Mouse (Mus musculus) splenic B cell, adult 2 months (primary cell): ENCODE data around the gene Gm20509.
"Not testable (repeated sequence)": the region's sequence is repeated elsewhere in the genome, so short reads cannot be mapped to it uniquely, and the experiment has no call there.

Experiments
- DNase-seq: peaks from one replicate; pipeline ENCODE4 v3.0.0-alpha.2; 2011; ENCODE audit warnings: low read depth, low spot score
- H3K27me3 ChIP-seq: 2 replicates; pipeline ENCODE4 v1.6.1; 2012; ENCODE audit warnings: mild to moderate bottlenecking, low read length, moderate library complexity, mixed read lengths; ENCODE audit not compliant: control insufficient read depth, poor library complexity, insufficient read depth, severe bottlenecking
- H3K36me3 ChIP-seq: 2 replicates; pipeline ENCODE4 v1.6.1; 2012; ENCODE audit warnings: mild to moderate bottlenecking, low read length, moderate library complexity, mixed read lengths; ENCODE audit not compliant: control insufficient read depth, poor library complexity, insufficient read depth, severe bottlenecking

Gene Gm20509

DNA sequence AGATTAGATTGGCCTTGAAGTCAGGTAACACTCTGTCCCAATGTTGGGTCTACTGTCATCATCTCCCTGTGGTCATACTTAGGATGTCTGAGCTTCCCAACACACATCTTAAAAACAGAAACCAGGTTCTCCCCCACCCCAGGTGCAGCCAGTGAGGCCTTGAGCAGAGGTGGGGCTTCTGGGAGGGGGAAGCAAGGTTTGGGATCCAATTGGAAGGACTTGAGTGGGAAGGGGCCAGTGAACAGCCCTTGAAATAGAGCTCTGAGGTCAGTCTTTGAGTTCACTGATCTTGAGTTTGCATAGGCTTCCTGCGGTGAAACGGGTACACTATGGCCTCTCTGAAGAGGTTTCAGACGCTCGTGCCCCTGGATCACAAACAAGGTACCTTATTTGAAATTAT is at the start of gene Gm20509:
Gene Gm20509 (plus strand): TSS at position 290 of the 400 bp plus-strand sequence.
- Histone ChIP-seq H3K27me3 (no peaks in the 10 kb centered on the region), H3K36me3 (no peaks in the 10 kb centered on the region)
- DNase-seq = no peak

DNA sequence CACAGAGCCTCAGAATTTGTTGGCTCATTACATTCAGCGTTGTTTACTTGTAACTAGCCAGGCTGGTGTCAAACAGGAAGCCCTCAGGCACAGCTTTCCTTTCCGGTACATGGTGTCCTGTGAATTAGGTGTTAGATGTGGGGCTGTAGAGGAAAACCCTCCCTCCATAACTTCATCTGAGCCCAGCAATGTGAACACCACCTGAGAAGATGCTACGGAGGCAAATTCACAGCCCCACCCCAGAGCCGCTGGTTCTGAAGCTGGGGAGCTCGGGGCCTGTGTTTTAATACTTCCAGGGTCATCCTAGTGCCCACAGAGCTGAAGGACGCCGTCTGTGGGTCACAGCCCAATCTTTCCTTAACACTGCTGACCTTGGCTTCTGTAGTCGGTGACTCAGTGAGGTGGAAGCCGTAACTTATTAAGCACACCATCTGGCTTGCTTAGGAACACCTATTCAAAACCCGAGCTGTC is 46.8 kb upstream of the Gm20509 start:
- no peak for DNase-seq

DNA sequence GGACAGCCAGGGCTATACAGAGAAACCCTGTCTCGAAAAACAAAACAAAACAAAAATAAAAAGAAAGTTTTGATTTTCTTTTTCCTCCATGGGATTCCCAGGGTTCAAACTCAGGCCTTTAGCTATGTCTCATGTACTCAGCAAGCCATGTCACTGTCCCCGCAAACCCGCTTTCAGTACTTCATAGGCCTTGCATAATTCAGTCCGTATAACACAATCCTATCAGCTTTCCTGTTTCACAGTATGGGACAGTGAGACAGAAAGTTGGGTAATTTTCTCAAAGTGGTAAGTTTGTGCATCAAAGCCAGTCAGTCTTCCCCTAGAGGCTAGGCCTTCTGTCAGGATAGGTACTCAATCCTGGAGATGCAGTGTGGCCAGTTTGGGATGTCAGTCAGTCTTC is 43.0 kb upstream of the Gm20509 start:
- Histone ChIP-seq H3K36me3 (no peaks in the 10 kb centered on the region), H3K27me3 (no peaks in the 10 kb centered on the region)
- DNase-seq = no peak

More for the DNA sequence above, 46.8 kb upstream of the Gm20509 start:
- Histone ChIP-seq H3K27me3 (no peaks in the 10 kb centered on the region), H3K36me3 (no peaks in the 10 kb centered on the region)

DNA sequence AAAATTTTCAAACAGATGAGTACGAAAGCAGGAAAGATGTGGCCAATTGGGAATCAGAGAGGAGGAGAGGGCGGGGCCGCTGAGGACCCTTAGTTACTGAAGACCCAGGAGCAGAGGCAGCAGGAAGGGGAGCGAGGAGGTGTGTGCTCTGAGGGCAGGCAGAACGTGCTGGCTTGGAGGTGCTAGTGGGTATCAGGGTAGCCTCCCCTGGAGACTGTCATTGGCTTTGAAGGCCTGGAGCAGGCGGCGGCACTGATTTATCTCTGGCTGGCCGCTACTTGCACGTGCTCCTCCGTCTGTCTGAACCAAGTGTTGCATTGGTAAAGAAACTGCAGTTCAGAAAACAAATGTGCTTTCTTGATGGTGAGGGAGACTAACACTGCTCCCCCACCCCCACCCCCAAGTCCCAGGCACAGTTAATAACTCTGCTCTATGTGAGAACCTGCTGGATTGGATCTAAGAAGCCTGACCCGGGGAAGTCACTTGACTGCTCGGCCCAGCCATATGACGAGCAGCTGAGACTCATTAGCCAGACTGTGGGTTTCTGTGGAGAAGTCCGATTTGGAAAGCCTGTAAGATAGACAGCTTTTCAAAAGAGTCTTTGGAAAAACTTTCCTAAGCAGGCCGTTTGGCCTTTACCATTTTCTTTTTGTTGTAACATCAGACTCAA is 38.5 kb upstream of the Gm20509 start:
- H3K36me3 ChIP-seq = 0 out of 2 replicates have a peak, but pooled peaks cover 2% of the 10 kb centered on the region
- no peaks in the 10 kb centered on the region for H3K27me3 ChIP-seq
- no peak for DNase-seq

DNA sequence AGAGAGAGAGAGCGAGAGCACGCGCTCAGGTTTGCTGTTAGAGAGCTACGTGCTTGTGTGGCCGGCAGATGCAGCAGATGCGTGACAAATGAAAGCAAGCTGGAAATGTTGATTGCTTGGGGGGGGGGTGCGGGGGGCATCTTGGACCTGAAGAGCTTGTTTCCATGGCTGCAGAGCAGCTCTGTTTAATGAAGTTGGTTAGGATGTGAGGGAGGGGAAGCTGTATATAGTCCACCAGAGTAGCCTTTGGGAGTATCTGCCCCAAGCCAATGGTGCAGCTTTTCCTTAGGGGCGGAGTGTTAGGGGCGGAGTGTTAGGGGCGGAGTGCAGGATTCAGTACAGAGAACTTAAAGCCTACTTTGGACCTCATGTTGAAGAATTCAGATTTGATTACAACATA is 35.2 kb upstream of the Gm20509 start:
- no peaks in the 10 kb centered on the region for H3K27me3 ChIP-seq
- H3K36me3 ChIP-seq = 0 out of 2 replicates have a peak, but pooled peaks cover 2% of the 10 kb centered on the region
- no peak for DNase-seq

DNA sequence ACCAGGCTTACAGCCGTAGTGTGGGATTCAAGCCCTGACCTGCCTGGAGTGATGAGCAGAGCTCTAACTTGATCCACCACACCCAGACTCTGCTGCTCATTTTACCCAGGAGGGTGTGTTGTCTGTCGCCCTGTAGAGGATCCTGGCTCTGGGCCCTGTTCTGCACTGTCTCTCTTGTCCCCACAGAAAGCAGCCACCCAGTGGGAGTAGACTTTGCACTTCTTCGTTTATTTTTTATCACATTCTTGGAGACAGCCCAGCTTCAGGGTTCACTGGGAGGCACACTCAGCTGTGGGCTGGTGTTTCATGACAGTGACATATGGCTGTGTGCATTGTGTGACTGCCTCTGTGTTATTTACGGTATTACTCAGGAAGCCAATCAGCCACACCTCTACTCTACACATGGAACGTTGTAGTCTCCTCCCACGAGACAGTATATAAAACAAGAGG is 34.0 kb upstream of the Gm20509 start:
- H3K27me3 ChIP-seq = no peaks in the 10 kb centered on the region
- DNase-seq = no peak
- H3K36me3 ChIP-seq = 0 out of 2 replicates have a peak, but pooled peaks cover 2% of the 10 kb centered on the region

DNA sequence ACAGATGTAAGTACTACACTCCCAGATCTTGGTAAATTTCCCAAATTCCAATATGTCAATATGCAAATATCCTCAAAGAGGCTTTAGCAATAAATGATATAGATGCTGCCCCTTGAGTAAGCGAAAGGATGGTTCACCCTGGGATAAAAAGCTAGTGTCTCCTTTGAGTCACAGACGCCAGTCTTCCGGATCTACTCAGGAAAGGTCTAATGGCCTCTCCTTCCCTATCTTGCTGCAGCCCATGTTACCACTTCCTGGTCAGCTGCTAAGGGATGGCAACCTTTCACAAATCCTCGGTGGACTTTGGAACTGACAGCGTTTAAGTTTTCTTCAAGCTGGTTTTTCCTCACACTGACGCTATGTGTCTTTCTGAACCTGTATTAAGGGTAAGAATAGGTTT is 33.6 kb upstream of the Gm20509 start:
- no peaks in the 10 kb centered on the region for H3K27me3 ChIP-seq
- no peak for DNase-seq
- 0 out of 2 replicates have a peak, but pooled peaks cover 2% of the 10 kb centered on the region for H3K36me3 ChIP-seq

DNA sequence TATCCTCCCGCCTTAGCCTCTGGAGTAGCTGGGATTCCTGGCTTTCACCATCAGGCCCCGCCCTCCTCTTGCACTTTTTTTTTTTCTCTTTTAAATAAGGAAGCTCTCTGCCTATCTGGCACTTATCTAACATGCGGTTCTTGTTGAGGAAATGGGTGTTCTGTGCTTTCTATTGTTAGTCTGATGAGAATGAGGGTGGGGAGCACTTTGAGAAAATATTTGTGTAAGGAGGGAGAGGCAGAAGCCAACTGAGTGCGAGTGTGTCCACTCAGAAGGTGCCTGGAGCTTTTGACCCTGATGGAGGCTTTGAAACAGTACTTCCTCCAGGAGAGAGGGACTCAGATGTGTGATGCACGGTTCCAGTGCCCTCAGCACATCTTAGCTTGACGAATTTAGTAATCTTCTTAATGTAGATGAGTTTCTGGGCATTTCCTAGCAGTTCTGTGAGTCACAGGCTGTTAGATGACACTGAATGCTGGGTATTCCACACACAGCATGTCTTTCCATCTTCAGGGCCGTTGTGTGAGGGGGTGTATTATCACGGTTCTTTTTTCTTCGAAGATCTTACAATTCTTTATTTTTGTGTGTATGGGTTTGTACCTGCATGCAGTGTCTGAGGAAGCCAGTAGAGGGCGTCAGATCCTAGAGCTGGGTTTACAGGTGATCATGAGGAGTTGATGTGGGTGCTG is 31.2 kb upstream of the Gm20509 start:
- H3K27me3 ChIP-seq = no peaks in the 10 kb centered on the region
- 0 out of 2 replicates have a peak, but pooled peaks cover 2% of the 10 kb centered on the region for H3K36me3 ChIP-seq
- peak; percentile 11 for DNase-seq

DNA sequence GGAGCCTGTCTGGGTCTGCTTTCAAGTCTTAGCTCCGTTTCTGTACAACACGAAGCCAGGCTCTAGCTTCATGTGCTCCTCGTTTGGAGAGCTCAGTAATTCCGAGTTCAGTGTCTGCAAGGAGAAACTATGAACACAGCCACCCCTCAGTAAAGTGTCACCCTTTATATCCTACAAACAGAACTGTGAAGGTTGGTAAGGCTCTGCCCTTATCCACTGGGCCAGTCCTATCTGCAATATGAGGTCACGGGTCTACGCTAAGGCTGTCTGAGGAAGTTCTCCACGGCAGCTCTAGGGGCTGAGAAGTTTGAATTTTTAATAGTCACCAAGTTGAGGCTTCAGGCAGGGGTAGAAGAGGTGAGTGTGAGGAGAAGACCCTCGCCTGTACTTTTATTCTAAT is 29.8 kb upstream of the Gm20509 start:
- Histone ChIP-seq H3K27me3 (no peaks in the 10 kb centered on the region), H3K36me3 (no peaks in the 10 kb centered on the region)
- DNase-seq = no peak

DNA sequence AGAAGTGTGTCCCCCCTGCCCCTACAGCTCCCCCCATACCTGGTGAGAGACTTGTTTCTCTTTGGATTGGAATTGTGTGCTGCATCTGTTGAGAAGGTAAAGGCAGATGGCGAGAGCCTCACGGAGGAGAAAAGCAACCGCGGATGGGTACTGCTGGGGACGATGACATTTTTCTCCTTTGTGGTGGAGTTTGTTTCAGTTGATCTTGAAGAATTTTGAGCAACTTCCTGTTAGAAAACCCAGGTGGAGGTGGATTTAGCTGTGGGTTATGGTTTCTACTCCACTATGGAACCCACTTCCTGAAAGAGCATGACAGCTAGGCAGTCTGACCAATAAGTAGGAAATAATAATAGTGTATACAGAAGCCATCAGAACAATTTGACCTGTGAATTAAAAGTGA is 29.1 kb upstream of the Gm20509 start:
- no peak for DNase-seq

DNA sequence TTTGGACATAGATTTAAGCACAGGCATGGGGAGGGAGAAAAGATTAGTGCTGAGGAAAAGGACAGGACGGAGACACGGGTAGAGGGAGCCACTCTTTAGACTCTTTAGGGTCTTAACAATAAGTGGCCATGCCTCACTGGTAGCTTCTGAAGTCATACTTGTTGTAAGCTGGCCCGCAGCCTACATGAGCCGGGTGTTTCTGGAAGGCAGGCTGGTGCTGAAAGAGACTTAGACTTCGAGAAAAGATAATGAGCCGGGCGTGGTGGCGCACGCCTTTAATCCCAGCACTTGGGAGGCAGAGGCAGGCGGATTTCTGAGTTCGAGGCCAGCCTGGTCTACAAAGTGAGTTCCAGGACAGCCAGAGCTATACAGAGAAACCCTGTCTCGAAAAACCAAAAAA is 22.9 kb upstream of the Gm20509 start:
- not testable (repeated sequence) for H3K36me3 ChIP-seq, DNase-seq, H3K27me3 ChIP-seq

More for the DNA sequence above, 29.1 kb upstream of the Gm20509 start:
- Histone ChIP-seq H3K27me3 (no peaks in the 10 kb centered on the region), H3K36me3 (no peaks in the 10 kb centered on the region)

DNA sequence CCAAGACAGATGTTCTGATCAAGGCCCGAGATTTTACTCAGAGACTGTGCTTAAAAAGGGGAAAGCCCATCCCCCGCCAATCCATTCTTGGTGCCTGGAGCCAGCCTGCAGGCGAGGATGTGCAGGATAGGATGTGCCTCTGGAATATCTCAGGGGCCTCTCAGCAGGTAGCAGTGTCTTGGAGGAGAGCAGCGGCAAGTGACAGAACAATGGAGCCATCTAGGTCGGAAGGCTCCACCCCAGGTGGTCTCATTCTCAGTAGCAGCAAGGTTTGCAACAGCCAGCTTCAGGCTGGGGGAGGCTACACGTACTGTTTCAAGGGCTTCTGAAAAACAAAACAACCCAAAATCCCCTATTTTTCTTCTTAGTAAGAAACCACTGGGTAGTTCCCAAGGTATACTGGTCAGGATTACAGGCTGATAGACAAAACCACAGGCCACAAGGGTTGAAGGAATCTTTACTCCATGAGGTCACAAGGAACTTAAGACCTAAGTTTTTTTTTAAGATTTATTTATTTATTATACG is 22.4 kb upstream of the Gm20509 start:
- H3K36me3 ChIP-seq = no peaks in the 10 kb centered on the region
- no peaks in the 10 kb centered on the region; the same call in 1 of the 2 replicates for H3K27me3 ChIP-seq
- DNase-seq = no peak

DNA sequence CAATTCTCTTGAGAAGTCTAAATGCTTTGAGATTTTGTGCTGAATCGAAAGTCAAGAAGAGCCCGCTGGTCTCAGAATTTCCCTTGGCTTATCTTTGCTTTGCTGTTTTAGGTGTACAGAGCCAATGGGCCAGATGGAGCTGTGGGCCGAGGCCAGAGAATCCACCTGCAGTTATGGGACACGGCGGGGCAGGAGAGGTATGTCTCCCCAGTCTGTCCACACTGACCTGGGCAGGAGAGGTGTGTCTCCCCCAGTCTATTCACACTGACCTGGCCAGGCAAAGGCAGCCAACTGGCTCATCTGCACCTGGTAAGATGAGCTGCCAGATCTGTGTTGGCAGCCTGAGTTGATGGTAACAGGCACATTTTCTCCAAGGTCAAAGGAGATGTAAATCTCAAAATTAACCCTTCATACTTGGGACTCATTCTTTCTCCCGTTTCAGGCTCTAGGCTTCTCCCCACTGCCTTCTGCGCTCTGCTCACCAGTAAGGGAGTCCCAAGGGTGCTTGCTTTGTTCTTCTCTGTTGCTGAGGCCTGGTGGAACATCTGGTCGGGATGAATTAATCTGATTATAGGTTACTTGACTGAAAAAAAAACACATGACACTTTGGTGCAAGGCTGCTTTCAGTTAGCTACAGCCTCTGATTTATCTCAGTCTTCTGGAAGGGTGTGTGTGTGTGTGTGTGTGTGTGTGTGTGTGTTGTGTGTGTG is 19.8 kb upstream of the Gm20509 start:
- Histone ChIP-seq H3K36me3 (no peaks in the 10 kb centered on the region), H3K27me3 (no peaks in the 10 kb centered on the region; the same call in 1 of the 2 replicates)
- DNase-seq = no peak

DNA sequence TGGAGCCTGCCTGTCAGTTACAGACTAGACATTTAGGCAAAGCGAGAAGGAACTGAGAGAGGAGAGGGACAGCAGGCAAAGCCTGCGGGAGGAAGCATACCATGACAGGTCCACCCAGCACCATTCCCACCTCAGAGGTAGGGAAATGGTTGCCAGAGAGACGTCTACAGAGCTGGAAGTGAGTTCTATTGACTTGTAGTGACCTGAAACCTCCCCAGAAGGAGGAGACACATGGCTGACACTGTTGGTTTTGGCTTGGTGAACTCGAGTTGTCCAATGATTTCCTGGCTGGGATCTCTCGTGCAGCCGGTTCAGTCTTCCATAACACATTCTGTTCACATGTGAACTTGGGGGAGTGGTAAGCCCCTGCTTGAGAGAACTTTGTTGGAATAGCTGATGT is 18.3 kb upstream of the Gm20509 start:
- Histone ChIP-seq H3K27me3 (no peaks in the 10 kb centered on the region; the same call in 1 of the 2 replicates), H3K36me3 (no peaks in the 10 kb centered on the region)
- DNase-seq = no peak
